Mouse (Mus musculus) layer of hippocampus, adult 2 months (tissue): Measurements from ENCODE around the gene Muc13. TPM values are rescaled to one million over a fixed set of nuclear protein-coding genes. Genes with fewer than 3 reads are reported as not detected.

Experiments used
- DNase-seq, 2 experiments: peaks; one replicate each; pipeline ENCODE4 v3.0.0; 2022; ENCODE audit warnings: low spot score in 2 of 2
- H3K27ac ChIP-seq: fragments of 200-600 bp; 2 replicates; pipeline ENCODE4 v1.8.1; 2022
- H3K4me3 ChIP-seq: fragments of 200-600 bp; 2 replicates; pipeline ENCODE4 v1.8.1; 2022; ENCODE audit warnings: mild to moderate bottlenecking
- CTCF ChIP-seq: fragments of 200-600 bp; conservative IDR thresholded peaks from 2 replicates; pipeline ENCODE4 v1.8.1; 2022; ENCODE audit warnings: antibody characterized with exemption, mild to moderate bottlenecking, moderate library complexity
- total RNA-seq, 2 experiments: library from RNA; stranded (reverse); gene quantifications; 2 replicates each; pipeline ENCODE4 v1.2.3; 2021

Gene Muc13
- total RNA-seq, 2 experiments from 2014 or later = not detected

DNA sequence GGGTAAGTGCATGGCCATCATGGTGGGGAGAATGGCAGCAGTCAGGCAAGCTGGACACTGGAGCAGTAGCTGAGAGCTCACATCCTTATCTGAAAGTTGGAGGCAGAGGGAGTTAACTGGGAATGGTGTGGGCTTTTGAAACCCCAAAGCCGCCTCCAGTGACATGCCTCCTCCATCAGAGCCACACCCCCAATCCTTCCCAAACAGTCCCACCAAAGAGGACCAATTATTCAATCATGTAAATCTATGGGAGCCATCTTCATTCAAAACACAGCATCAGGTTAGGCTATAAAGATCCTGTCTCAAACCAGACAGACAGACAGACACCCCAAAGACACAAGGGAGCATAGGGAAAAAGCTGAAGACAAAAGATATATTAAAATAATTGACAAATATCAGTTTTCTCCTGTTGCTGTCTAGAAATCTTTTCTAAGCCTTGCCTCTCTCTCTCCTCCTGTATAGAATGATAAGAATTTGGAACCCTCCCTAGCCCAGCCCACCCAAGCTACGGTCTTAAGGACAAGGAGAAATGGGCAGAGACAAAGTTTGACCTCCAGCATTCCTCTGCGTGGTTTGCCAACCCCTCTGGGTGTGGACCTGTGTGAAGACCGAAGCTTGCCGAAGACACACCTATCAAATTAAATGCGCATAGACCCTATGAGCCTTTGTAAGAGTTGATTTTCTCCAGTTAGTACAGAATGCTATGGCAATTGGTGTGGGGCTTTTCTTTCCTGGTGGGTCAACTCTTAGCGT lies 24.8 kb downstream of the Muc13 start:
- DNase-seq = no peak
- Histone ChIP-seq H3K27ac (no peak overlapping the region), H3K4me3 (no peak overlapping the region)
- TF ChIP-seq CTCF = no peak

- H3K27ac ChIP-seq = no peak overlapping the region
- DNase-seq = peak; percentile 83 to 95
- TF ChIP-seq CTCF = peak; percentile 90
- H3K4me3 ChIP-seq = no peak overlapping the region
These were observed 26.7 kb downstream of the Muc13 start for GRCm38 (mm10) chr16:33820269-33821178.

DNA sequence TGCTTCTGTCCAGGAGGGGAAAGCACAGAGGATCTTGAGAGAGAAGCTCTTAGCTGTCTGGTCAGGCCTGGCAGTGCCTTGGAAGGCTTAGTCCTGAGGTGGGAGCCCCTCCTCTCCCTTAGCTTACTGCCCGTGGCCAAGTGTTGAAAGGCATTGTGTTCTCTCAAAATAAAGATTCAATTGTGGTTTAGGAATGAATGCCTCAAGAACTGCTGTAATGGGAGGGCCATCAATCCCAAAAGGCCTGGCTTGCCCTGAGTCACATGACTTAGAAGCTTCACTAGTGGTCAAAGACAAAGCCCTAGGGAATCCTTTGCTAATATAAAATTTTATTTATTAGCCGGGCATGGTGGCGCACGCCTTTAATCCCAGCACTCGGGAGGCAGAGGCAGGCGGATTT lies 30.8 kb downstream of the Muc13 start:
- H3K4me3 ChIP-seq = no peak overlapping the region
- TF ChIP-seq CTCF = no peak
- no peak for DNase-seq
- H3K27ac ChIP-seq = no peak overlapping the region

DNA sequence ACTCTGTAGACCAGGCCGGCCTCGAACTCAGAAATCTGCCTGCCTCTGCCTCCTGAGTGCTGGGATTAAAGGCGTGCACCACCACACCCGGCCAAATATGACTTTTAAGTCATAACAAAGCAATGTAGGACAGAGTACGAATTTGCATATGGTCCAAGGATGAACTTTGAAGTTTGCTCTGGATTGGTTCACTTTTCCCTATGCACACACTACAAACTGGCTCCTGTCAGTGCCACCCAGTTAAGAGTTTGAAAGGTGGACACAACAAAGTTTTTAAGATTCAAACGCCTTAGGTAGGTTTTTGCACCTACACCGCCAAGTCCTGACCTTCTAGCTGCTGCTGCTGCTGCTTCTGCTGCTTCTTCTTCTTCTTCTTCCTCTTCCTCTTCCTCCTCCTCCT lies 34.7 kb downstream of the Muc13 start:
- no peak for TF ChIP-seq CTCF
- Histone ChIP-seq H3K4me3 (no peak overlapping the region), H3K27ac (no peak overlapping the region)
- no peak for DNase-seq

- Histone ChIP-seq H3K4me3 (peak within 1 kb of the TSS; percentile 69), H3K27ac (peak within 1 kb of the TSS; percentile 88)
- TF ChIP-seq CTCF = no peak
- no peak for DNase-seq
These were observed 35.5 kb downstream of the Muc13 start, which contains the start of gene Itgb5 for GRCm38 (mm10) chr16:33829301-33829831. Gene Itgb5, plus strand, starts transcription at chr16:33829665.

GRCm38 (mm10) chr16:33829842-33830511 lies 36.1 kb downstream of the Muc13 start:
- H3K27ac ChIP-seq = peak overlapping the region; percentile 88
- peak in 1 of 2 experiments; percentile 23 for DNase-seq
- H3K4me3 ChIP-seq = peak overlapping the region; percentile 69
- 0 out of 2 replicates have a peak, but pooled peaks have one; percentile 16 for TF ChIP-seq CTCF

DNA sequence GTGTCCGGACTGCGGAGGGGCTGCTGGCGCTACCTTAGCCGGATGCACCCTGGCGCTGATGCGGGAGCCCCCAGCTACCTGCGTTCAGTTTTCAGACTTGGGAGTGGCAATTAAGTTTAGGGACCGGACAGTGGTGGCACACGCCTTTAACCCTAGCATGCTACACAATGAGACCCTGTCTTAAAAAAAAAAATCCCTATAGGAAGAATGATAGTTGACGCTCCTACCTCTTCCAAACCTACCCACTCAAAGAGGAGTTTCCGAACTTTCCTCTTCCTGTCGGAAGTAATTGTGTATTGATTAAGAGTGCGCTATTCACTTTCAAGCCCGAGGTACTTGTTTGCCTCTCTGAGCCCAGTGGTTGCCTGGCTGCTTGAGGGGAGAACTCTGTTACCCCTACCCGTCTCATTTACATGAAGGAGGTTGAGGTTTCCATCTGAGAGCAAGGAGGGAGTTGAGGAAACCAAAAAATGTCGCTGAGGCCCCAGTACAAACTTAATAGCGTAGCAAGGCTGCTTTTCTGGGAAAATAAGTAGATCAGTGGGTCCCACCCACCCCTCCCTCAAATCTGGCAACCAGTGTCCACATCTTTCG lies 36.8 kb downstream of the Muc13 start:
- Histone ChIP-seq H3K27ac (peak overlapping the region; percentile 88), H3K4me3 (peak overlapping the region; percentile 69)
- DNase-seq = no peak
- TF ChIP-seq CTCF = no peak

DNA sequence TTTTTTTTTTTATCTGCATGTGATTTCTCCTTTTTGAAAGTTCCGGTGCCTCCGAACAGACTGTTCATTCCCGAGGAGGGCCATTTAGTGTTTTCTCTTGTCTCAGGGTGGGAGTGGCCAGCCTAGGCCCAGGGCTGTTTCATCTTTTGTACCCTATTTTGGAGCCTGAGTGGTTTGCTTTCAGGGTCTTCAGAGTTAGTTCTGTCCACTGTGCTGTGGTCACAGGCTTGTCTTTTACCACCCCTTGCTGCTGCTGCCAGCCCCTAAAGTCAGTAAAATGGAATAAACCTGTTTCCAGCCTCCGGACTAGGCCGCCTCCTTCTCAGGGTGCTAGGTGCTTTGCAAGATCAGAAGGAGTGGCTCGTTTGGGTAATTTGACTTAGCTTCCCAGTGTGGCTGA lies 38.2 kb downstream of the Muc13 start:
- Histone ChIP-seq H3K27ac (peak overlapping the region; percentile 84), H3K4me3 (peak overlapping the region; percentile 13; the same call in 1 of the 2 replicates)
- no peak for TF ChIP-seq CTCF
- no peak for DNase-seq

DNA sequence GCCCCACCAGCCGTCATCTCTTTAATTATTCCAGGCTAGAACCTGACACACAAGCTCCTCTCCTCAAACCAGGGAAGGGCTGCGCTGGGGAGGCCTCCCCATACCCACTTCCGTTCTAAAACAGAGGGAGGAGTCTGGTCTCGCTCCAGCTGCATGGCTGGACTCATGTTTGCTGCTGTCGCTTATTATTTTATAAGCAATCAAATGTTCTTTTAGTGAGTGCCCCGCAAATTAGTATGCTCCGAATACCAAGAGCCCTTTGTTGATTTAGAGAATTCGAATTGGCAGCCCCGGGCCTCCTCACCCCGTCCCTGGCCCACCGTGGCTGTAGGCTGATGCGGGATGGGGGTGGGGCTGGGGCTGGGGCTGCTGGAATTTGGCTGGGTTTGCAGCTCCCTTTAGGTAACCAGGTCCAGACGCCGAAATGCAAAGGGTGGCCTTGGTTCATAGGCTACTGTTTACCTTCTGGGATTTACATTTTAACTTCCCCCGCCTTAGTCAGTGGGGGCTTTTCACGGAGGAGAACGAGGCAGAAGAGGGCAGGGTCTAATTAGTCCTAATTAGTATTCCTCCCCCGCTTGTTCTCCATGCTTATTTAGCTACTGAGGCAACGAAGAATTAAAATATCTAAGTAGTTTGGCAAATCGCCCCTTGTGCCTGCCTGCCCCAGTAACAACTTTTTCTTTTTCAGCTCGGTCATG lies 39.0 kb downstream of the Muc13 start:
- peak; percentile 30 to 49 for DNase-seq
- Histone ChIP-seq H3K27ac (peak overlapping the region; percentile 84), H3K4me3 (peak overlapping the region; percentile 35)

GRCm38 (mm10) chr16:33833429-33833753 lies 39.6 kb downstream of the Muc13 start:
- H3K27ac ChIP-seq = peak overlapping the region; percentile 84
- DNase-seq = no peak
- peak overlapping the region; percentile 35; the same call in 1 of the 2 replicates for H3K4me3 ChIP-seq
- no peak for TF ChIP-seq CTCF

More for the DNA sequence above, 39.0 kb downstream of the Muc13 start:
- no peak for TF ChIP-seq CTCF

- peak overlapping the region; percentile 35 for H3K4me3 ChIP-seq
- peak in 1 of 2 experiments; percentile 46 for DNase-seq
- peak overlapping the region; percentile 84 for H3K27ac ChIP-seq
- TF ChIP-seq CTCF = peak; percentile 30
These were observed 40.1 kb downstream of the Muc13 start for GRCm38 (mm10) chr16:33833781-33834482.
